Comparison of ENCODE assay signal across 9 mouse cellular contexts in genomic region chr9:41229225-41229582, GRCm38 (mm10).
A peak's percentile ranks its signal among the peaks of the same experiment; 100 is the strongest.
DNase-seq lines count a peak whose midpoint lies in the region; ATAC-seq lines count a peak whose summit lies in the region.
"Had no signal": no experiment of that assay in that cellular context is flagged by ENCODE, and none has a peak within 500 bp of the region (broad histone marks: within the 10 kb centered on the region; RNA-seq: fewer than 3 reads in every experiment).

No protein-coding gene starts in this region.

- DNase-seq in kidney, adult 9 months: no peak
- DNase-seq in embryonic facial prominence, embryonic 11.5 days (ENCODE audit: low spot score): no peak
- no peak for DNase-seq in layer of hippocampus, adult 18-20 months (ENCODE audit: low spot score in 2 of 2)
- DNase-seq in thymus, postnatal 10 days (ENCODE audit: low spot score in 2 of 2): no peak
- no peak for DNase-seq in layer of hippocampus, adult 8-10 months (ENCODE audit: low spot score in 2 of 2)

- peak overlapping the region; percentile 77 for H3K4me2 ChIP-seq in kidney, embryonic 16.5 days (replicated peaks; ENCODE audit: low read depth, low read length)
- peak overlapping the region; percentile 41 for H3K4me2 ChIP-seq in embryonic facial prominence, embryonic 11.5 days (ENCODE audit: low read depth, low read length)
- peak overlapping the region; percentile 61 for H3K4me2 ChIP-seq in hindbrain, embryonic 15.5 days
- H3K4me2 ChIP-seq in midbrain, embryonic 13.5 days (replicated peaks): peak overlapping the region; percentile 59

- H3K36me3 ChIP-seq in kidney, embryonic 16.5 days (ENCODE audit: insufficient read depth, low read length): no peaks in the 10 kb centered on the region
- no peaks in the 10 kb centered on the region for H3K36me3 ChIP-seq in embryonic facial prominence, embryonic 11.5 days (replicated peaks; ENCODE audit: control insufficient read depth, insufficient read depth, low read depth, low read length)
- no peaks in the 10 kb centered on the region for H3K36me3 ChIP-seq in hindbrain, embryonic 15.5 days
- no peaks in the 10 kb centered on the region for H3K36me3 ChIP-seq in midbrain, embryonic 13.5 days

- H3K27me3 ChIP-seq in kidney, embryonic 16.5 days (ENCODE audit: insufficient read depth, low read length): no peaks in the 10 kb centered on the region
- H3K27me3 ChIP-seq in embryonic facial prominence, embryonic 11.5 days (ENCODE audit: control insufficient read depth, insufficient read depth, low read length): no peaks in the 10 kb centered on the region
- no peaks in the 10 kb centered on the region for H3K27me3 ChIP-seq in hindbrain, embryonic 15.5 days
- no peaks in the 10 kb centered on the region for H3K27me3 ChIP-seq in midbrain, embryonic 13.5 days
- H3K27me3 ChIP-seq: Patski had no signal

- peaks cover 9% of the 10 kb centered on the region for H3K4me1 ChIP-seq in kidney, embryonic 16.5 days (ENCODE audit: insufficient read depth, low read length)
- H3K4me1 ChIP-seq in embryonic facial prominence, embryonic 11.5 days (ENCODE audit: control insufficient read depth, insufficient read depth, low read length): no peaks in the 10 kb centered on the region
- peaks cover 26% of the 10 kb centered on the region for H3K4me1 ChIP-seq in hindbrain, embryonic 15.5 days (replicated peaks)
- peaks cover 32% of the 10 kb centered on the region for H3K4me1 ChIP-seq in midbrain, embryonic 13.5 days (replicated peaks)

- no peaks in the 10 kb centered on the region for H3K9me3 ChIP-seq in kidney, embryonic 16.5 days (ENCODE audit: low read length)
- H3K9me3 ChIP-seq in embryonic facial prominence, embryonic 11.5 days (replicated peaks; ENCODE audit: control insufficient read depth, low read length): no peaks in the 10 kb centered on the region
- no peaks in the 10 kb centered on the region for H3K9me3 ChIP-seq in hindbrain, embryonic 15.5 days
- no peaks in the 10 kb centered on the region for H3K9me3 ChIP-seq in midbrain, embryonic 13.5 days

- peak overlapping the region; percentile 83 for H3K9ac ChIP-seq in kidney, embryonic 16.5 days (replicated peaks; ENCODE audit: low read length)
- peak overlapping the region; percentile 51 for H3K9ac ChIP-seq in embryonic facial prominence, embryonic 11.5 days (replicated peaks; ENCODE audit: low read length)
- H3K9ac ChIP-seq in hindbrain, embryonic 15.5 days: peak overlapping the region; percentile 58
- H3K9ac ChIP-seq in midbrain, embryonic 13.5 days (replicated peaks): peak overlapping the region; percentile 65

- peak overlapping the region; percentile 55 for H3K4me3 ChIP-seq in kidney, embryonic 16.5 days (ENCODE audit: low read length)
- no peak overlapping the region; the same call in 1 of the 2 replicates for H3K4me3 ChIP-seq in embryonic facial prominence, embryonic 11.5 days (ENCODE audit: low read depth, low read length)
- peak overlapping the region; percentile 35 for H3K4me3 ChIP-seq in hindbrain, embryonic 15.5 days
- peak overlapping the region; percentile 37 for H3K4me3 ChIP-seq in midbrain, embryonic 13.5 days (replicated peaks)

- WGBS in kidney, embryonic 16.5 days: 8% methylated on average over 5 of the region's 5 CpGs
- 4% methylated on average over 5 of the region's 5 CpGs for WGBS in embryonic facial prominence, embryonic 11.5 days
- 5% methylated on average over 5 of the region's 5 CpGs for WGBS in hindbrain, embryonic 15.5 days
- WGBS in midbrain, embryonic 13.5 days: 5% methylated on average over 5 of the region's 5 CpGs

- ATAC-seq in kidney, embryonic 16.5 days (ENCODE audit: low FRiP score, low TSS enrichment): no peak; the same call in 1 of the 2 replicates
- ATAC-seq in embryonic facial prominence, embryonic 11.5 days (replicated peaks; ENCODE audit: insufficient number of reproducible peaks, low FRiP score, low TSS enrichment, low read depth): no peak; the same call in 1 of the 2 replicates
- no peak; the same call in 1 of the 2 replicates for ATAC-seq in hindbrain, embryonic 15.5 days (ENCODE audit: low FRiP score, low read depth)
- ATAC-seq in midbrain, embryonic 13.5 days: no peak; the same call in 1 of the 2 replicates

- peak overlapping the region; percentile 88 for H3K27ac ChIP-seq in kidney, embryonic 16.5 days (ENCODE audit: low read length)
- peak overlapping the region; percentile 91 for H3K27ac ChIP-seq in embryonic facial prominence, embryonic 11.5 days (replicated peaks; ENCODE audit: low read depth, low read length)
- peak overlapping the region; percentile 90 for H3K27ac ChIP-seq in hindbrain, embryonic 15.5 days (replicated peaks)
- H3K27ac ChIP-seq in midbrain, embryonic 13.5 days: peak overlapping the region; percentile 93
